Mouse (Mus musculus) activated CD4-positive, CD25-positive, alpha-beta regulatory T cell, adult 4 months (primary cell): ENCODE measurements around the gene Btrc. TPM values are rescaled to one million over a fixed set of nuclear protein-coding genes. Genes with fewer than 3 reads are reported as not detected.
A peak's percentile ranks its signal among the peaks of the same experiment; 100 is the strongest.

Experiments
- ATAC-seq: one replicate; pipeline ENCODE4 v1.8.0; 2017
- polyA plus RNA-seq, 2 experiments: library from polyadenylated mRNA; unstranded; fragments of 100-300 nt; shearing (Covaris generic); gene quantifications; one replicate each; pipeline ENCODE4 v1.2.1; 2017

The Btrc gene
- polyA plus RNA-seq, 2 experiments from 2014 or later = 22.0 to 33.4 TPM

- ATAC-seq = no peak
These were observed 112.5 kb downstream of the Btrc start for GRCm38 (mm10) chr19:45475928-45476553.

GRCm38 (mm10) chr19:45479548-45479947, 116.0 kb downstream of the Btrc start:
- no peak for ATAC-seq

DNA sequence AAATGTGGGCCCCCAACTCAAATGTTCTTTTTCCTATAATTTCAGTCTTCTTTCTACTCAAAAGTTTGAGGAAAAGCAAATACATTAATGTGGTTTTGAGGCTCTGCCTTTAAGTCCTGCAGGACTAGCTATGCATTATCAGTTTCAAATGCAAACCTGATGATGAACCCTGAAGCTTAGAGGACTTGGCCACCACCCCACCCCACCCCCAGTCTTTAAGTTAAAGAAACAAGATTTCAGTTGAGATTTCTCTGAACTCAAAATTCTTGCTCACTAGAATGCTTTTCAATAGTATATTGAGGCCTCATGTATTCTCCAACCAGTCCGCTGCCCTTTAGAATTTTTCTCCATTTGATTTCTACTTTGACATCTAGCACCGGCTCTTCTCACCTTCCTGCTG, 117.0 kb downstream of the Btrc start:
- no peak for ATAC-seq

- no peak for ATAC-seq
These were observed 117.4 kb downstream of the Btrc start for GRCm38 (mm10) chr19:45480951-45481350.

DNA sequence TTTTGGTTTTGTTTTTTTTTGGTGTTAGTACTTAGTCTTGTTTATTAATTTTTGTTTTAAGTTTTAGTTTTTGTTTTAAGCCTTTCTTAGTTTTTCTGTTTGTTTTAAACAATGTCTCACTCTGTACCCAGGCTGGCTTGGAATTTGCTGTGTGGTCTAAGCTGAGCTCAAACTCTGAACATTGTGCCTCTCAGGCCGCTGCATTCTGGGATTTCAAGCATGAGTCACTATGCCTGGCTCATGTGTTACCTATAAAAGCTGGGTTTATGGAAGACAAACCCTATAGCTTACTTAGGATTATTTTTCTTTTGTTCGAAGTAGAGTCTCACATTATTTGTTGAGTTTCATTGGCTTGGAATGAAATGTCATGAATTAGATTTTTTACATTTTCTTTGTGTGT, 119.9 kb downstream of the Btrc start:
- no peak for ATAC-seq

- no peak for ATAC-seq
These were observed 122.9 kb downstream of the Btrc start for GRCm38 (mm10) chr19:45486206-45486991.

DNA sequence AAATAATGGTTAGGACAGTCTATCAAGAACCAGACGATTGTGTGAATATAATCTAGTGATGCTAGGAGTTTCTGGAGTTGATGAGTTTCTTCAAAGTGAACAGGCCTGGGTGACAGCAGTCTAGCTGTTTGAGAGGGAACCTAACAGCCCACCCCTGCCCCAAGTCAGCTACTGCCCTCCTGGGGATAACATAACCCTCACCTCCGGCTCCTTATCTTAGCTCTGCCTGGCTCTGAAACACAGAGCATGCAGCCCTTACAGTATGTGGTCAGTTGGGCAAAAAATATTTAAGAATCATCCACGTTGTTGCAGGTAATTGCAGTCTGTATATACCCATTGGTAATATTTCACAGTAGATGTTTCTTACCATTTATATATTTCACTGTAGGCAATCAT, 123.5 kb downstream of the Btrc start:
- ATAC-seq = no peak

- no peak for ATAC-seq
These were observed 126.4 kb downstream of the Btrc start for GRCm38 (mm10) chr19:45489961-45490360.

- ATAC-seq = no peak
These were observed 127.7 kb downstream of the Btrc start for GRCm38 (mm10) chr19:45491246-45491645.

DNA sequence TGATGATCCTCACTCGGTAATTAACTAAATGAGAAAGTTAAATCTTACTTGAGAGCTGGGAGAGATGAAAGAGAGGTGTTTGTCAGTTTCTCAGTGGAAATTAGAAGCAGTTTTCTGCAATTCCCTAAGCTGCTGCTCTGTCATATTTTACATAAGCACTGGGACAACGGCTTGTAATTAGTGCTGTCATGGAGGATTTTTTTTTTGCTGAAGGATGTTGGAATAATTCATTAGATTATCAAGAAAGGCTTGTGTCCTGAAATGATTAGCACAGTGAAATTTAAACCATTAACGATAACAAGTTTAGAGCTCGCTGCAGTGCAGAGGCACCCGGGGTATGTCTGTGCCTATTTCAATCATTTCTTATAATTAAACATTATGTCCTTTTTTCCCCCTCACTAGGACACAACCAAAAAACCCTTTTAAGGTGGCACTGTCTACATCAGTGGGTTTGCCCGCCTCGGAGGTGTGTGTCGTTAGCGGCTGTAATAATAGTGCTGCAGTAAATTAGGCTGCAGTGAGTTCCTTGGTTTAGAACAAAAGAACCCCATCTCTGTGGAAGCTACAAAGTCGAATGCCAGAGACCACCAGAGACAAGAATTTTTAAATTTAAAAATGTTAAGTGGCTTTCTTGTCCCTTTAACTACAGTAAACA, 130.7 kb downstream of the Btrc start:
- ATAC-seq = no peak

DNA sequence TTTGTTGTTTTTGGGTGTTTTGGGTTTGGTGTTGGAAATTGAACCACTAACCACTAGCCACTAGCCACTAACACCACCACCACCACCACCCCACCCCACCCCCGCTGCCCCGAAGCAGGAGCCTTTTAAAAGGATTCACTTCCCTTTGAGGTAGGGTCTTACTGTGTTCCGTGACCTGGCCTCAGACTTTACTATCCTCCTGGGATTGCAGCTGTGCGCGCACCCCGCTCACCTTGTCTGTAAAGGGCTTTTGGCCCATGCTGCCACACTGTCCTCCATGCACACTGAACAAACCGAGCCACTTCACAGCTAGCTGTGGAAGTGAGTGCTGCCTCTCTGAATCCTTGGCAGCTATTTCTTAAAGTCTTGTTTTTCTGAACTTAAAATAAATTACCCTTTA, 141.9 kb downstream of the Btrc start:
- ATAC-seq = no peak

DNA sequence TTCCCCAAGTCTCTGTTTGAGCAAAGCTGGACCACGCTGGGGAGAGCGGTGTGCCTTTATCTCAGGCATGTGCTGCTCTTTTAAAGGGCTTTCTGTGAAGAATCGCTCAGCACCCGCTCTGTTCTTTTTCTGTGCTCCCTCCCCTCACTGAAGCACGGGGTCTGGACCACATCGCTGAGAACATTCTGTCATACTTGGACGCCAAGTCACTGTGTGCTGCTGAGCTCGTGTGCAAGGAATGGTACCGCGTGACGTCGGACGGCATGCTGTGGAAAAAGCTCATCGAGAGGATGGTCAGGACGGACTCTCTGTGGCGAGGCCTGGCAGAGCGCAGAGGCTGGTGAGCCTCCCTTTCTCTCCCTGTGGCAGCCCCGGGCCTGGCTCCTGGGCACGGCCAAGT, 144.0 kb downstream of the Btrc start:
- ATAC-seq = no peak

DNA sequence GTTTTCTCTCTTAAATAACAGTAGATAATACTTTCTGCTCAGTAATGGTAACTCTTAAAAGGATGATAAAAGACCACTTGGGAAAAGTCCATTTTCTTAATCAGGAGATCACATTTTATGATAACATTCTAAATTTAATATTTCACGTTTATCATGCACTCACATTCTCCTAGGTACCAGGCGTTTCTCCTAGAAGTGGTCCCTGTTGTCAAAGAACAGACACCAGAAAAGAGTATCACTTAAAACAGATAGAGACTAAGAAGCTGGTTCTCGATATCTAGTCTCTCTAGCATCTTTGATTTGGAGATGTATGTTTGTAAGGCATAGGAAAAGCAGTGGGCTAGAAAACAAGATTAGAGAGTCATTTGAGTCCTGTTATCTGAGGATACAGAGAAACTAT, 147.1 kb downstream of the Btrc start:
- ATAC-seq = no peak

DNA sequence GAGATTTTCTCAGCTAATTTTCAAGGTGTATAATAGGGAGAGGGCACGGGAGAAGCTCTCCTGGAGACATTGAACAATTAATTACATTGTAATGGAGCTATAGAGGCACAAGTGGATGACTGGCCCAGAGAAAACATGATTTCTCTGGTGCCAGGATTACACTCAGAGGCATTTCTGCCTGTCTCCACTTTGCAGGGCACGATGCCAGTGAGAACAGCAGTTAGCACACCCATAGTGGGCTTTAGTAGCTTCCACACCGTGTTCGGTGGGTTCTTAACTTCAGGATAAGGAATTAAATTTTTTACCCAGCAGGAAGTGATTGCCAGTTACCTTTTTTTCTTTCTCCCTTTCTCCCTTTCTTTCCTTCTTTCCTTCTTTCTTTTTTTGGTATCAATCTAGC, 147.9 kb downstream of the Btrc start:
- ATAC-seq = no peak

DNA sequence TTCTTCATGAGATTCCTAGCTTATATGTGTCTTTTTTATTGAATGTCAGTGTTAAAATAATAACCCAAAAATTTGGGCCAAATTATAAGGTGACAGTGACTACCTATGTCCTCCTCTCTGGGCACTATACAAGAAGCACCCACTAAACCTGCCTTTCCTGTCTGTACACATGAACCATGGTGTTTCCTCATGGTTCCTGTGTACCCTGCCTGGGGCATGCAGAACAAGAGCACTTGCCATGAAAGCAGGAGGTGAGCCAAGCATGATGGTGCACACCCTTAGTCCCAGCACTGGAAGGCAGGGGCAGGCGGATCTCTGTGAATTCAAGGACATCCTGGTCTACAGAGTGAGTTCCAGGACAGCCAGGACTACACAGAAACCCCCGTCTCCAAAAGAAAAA, 151.8 kb downstream of the Btrc start:
- no peak for ATAC-seq

GRCm38 (mm10) chr19:45516264-45516663, 152.7 kb downstream of the Btrc start:
- ATAC-seq = no peak

GRCm38 (mm10) chr19:45527382-45527781, 163.8 kb downstream of the Btrc start:
- no peak for ATAC-seq

DNA sequence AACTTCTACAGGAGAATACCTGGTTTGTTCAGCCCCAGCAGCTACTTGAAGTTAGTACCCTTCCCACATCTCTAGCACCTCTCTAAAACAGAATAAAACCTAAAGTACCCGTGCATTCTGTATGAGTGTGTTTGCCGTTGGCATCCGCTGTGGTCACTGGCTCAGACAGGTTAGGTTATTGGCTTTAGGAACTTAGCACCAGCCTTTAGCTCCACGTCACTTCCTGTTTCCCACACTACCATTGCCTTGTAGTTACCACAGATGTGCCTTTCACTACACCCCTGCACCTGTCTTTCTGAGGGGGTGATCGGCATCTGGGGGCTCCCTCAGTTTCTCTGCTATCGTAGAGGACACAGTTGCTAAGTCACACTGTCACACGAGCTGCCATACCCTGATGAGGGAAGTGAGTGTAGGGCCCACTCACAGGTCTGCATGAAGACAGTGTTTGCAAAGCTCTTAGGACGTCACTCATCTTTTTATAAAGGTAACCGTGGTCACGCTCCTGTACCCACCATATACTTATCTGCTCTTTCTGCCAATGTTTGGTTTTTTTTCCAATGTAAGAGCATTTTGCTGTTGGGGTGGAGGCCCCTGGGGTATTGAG, 164.5 kb downstream of the Btrc start:
- peak; percentile 52 for ATAC-seq

DNA sequence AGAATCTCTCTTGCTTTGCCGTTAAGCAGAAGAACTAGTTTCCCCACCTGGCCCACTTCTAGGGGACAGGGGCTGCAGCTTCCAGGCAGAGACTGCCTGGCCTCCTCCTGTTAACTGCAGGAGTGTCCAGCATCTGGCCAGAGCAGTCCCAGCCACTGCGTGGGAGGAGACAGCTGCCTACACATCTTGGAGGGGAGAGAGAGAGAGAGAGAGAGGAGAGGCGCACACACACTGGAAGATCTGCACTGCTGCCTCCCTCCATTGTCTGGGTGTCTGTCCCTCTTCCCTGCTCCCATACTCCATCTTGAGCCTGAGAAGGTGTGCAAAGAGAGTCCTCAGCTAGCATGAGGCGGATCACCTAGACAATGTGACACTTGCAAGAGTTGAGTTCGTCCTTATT, 165.8 kb downstream of the Btrc start:
- ATAC-seq = no peak

DNA sequence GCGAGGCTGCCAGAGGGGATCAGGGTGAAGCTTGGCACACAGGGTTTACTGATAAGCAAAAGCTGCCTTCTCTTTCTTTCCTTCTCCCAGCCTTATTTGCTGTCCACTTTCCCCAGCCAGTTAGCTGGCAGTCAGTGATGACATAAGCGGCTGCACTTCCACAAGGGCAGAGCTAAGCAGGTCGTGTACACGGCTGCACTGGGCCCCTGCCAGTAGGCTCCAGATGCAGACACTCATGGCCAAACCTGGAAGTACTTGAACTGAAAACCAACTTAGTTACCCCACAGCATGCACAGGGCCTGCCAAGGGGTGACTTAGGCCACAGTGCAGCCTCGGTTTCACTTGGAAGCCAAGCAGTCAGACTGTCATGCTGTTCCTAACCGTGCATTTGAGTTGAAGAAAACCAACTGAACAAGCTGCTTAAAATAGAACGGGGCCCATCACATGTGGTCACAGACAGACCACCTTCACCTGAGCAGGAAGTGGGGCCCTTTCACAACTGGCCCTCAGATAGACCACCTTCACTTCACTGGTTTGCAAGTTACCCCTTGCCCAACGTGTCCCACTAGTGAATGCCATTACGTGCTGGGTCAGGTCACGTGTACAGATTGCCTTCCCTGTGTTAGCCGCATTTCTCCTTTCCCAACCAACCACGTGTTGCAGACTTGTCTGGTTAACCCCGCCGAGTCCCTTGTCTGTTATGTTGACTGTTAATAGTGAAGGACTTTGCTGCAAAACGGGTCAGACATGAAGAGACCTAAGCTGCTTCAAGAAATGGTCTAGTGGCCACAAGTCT, 166.9 kb downstream of the Btrc start:
- ATAC-seq = no peak

- no peak for ATAC-seq
These were observed 168.0 kb downstream of the Btrc start for GRCm38 (mm10) chr19:45531554-45531953.

GRCm38 (mm10) chr19:45533617-45534016, 170.1 kb downstream of the Btrc start:
- ATAC-seq = no peak
